Mouse (Mus musculus) heart, embryonic 16.5 days (tissue): Measurements from ENCODE around the gene Dpp6. TPM values are rescaled to one million over a fixed set of nuclear protein-coding genes. Genes with fewer than 3 reads are reported as not detected.

Source experiments
- ATAC-seq: fragments of 200-750 bp; cut with Nextera tagmentation; replicated peaks from 2 replicates; pipeline ENCODE4 v1.8.0; 2017; ENCODE audit warnings: moderate number of reproducible peaks; ENCODE audit not compliant: insufficient read depth, low FRiP score; ENCODE audit errors: extremely low read depth
- H3K27ac ChIP-seq: fragments of 300-500 bp; sonication (generic); 2 replicates; pipeline ENCODE4 v1.5.1; 2014; ENCODE audit warnings: mild to moderate bottlenecking, low read length, control low read depth, moderate library complexity
- H3K27me3 ChIP-seq: fragments of 300-500 bp; sonication (generic); 2 replicates; pipeline ENCODE4 v1.6.1; 2014; ENCODE audit warnings: low read length, mixed read lengths; ENCODE audit not compliant: control insufficient read depth, insufficient read depth
- H3K36me3 ChIP-seq: fragments of 300-500 bp; sonication (generic); 2 replicates; pipeline ENCODE4 v1.6.1; 2014; ENCODE audit not compliant: control insufficient read depth, insufficient read depth
- H3K4me1 ChIP-seq: fragments of 300-500 bp; sonication (generic); 2 replicates; pipeline ENCODE4 v1.6.1; 2014; ENCODE audit warnings: low read length, mixed read lengths; ENCODE audit not compliant: control insufficient read depth, insufficient read depth
- H3K4me2 ChIP-seq: fragments of 300-500 bp; sonication (generic); 2 replicates; pipeline ENCODE4 v1.6.1; 2014; ENCODE audit warnings: low read depth, mild to moderate bottlenecking, control low read depth, low read length
- H3K4me3 ChIP-seq: fragments of 300-500 bp; sonication (generic); 2 replicates; pipeline ENCODE4 v1.5.1; 2014; ENCODE audit warnings: mild to moderate bottlenecking, control low read depth, low read length
- H3K9ac ChIP-seq: fragments of 300-500 bp; sonication (generic); 2 replicates; pipeline ENCODE4 v1.6.1; 2014; ENCODE audit warnings: low read length, control low read depth
- H3K9me3 ChIP-seq: fragments of 300-500 bp; sonication (generic); replicated peaks from 2 replicates; pipeline ENCODE4 v1.6.1; 2016; ENCODE audit warnings: low read length; ENCODE audit not compliant: control insufficient read depth
- WGBS: fragments of 180-500 bp; shearing (Covaris S2); extraction: QIAGEN DNeasy Blood & Tissue Kit; methylation state at CpG from one replicate; pipeline ENCODE4 v1.1.7; 2014; 5-methylcytosine and 5-hydroxymethylcytosine counted together
- polyA plus RNA-seq: library from polyadenylated mRNA; unstranded; fragments of >200 nt; fragmentation: Nextera tagmentation; extraction: Ambion mirVana; gene quantifications from 2 replicates; pipeline ENCODE4 v1.2.1, GENCODE M21; 2015

The Dpp6 gene
- polyA plus RNA-seq, 1 experiment from 2014 or later: 0.91 TPM

DNA sequence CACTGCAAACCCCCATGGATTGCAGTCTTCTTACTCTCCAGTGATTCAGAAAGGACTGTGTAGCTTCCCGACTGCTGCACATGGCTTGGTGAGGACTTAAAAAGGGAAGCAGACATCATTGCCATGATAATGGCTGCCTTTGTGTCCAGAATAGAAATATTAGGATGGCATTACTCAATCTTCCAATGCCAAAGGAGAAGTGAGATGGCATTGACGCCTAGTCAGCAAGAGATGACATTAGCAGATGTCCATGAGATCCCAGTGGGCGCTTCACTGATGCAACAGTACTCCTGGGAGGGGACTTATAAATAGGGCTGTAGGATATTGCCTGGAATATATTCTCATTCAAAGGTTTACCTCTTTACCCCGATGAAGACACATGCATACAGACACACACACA lies 368.0 kb downstream of the Dpp6 start:
- ATAC-seq: no peak
- Histone ChIP-seq H3K27ac (no peak overlapping the region), H3K4me1 (no peaks in the 10 kb centered on the region), H3K4me3 (no peak overlapping the region), H3K9ac (no peak overlapping the region), H3K9me3 (no peaks in the 10 kb centered on the region), H3K4me2 (no peak overlapping the region), H3K36me3 (no peaks in the 10 kb centered on the region), H3K27me3 (no peaks in the 10 kb centered on the region)
- WGBS: 73% methylated on average over 4 of the region's 4 CpGs

DNA sequence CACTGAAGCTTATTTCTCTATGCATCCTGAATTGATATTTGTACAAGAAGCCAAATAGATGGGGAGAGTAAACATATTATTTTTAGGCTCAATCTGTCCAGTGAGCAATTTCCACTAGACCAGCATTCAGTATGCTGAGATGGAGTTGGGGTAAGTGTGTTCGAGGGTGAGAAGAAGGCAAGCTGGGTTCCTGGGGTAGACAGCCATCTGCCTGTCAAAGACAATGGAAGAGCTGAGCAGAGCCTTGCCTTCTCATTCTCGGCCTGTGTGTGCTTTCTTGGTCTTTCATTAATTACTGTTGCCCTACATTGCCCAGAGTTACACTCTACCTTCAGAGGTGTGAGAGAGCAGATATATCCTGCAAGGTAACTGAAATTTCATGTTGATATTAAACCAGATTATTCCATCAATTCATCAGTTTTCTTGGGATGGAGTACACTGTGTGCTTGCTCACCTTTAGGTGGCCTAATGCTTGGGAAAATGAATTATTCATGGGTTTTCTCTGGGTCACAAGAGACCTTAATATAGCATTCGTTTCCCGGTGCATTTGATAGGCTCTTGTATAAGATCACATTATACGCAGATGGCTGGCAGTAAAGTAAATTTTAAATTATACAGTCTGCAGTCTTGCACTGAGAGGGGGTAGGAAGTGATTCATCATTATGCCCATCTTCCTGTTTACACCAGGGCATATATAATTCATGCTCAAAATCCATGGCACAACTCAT lies 374.4 kb downstream of the Dpp6 start:
- no peak overlapping the region for H3K4me3 ChIP-seq
- no peak overlapping the region for H3K27ac ChIP-seq
- no peaks in the 10 kb centered on the region for H3K27me3 ChIP-seq
- 0 out of 2 replicates have a peak, but pooled peaks cover 3% of the 10 kb centered on the region for H3K9me3 ChIP-seq
- H3K36me3 ChIP-seq: no peaks in the 10 kb centered on the region
- H3K9ac ChIP-seq: no peak overlapping the region
- H3K4me2 ChIP-seq: no peak overlapping the region
- H3K4me1 ChIP-seq: no peaks in the 10 kb centered on the region
- WGBS: 78% methylated on average over 5 of the region's 5 CpGs
- ATAC-seq: no peak

DNA sequence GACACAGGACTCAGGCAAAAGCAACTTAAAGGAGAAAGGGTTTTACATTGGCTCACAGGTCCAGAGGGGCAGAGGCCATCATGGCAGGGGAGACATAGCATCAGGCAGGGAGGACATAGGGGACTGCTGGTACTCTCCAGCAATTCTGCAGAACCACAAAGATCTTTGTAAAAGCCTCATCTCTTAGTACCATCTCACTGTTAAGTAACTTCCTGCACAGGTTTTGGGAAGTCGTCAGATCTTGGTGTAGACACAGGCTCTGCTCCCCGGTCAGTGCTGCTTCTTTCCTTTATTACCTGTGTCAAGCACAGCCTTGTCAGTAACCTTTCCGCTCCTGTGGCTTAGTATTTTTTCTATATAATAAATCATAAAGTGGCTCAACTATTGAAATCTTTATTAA lies 377.2 kb downstream of the Dpp6 start:
- no peak overlapping the region for H3K4me3 ChIP-seq
- 0 out of 2 replicates have a peak, but pooled peaks cover 3% of the 10 kb centered on the region for H3K9me3 ChIP-seq
- WGBS: 74% methylated on average over 3 of the region's 3 CpGs
- H3K9ac ChIP-seq: no peak overlapping the region
- no peaks in the 10 kb centered on the region for H3K36me3 ChIP-seq
- no peaks in the 10 kb centered on the region for H3K4me1 ChIP-seq
- ATAC-seq: no peak
- no peaks in the 10 kb centered on the region for H3K27me3 ChIP-seq
- no peak overlapping the region for H3K27ac ChIP-seq
- H3K4me2 ChIP-seq: no peak overlapping the region

DNA sequence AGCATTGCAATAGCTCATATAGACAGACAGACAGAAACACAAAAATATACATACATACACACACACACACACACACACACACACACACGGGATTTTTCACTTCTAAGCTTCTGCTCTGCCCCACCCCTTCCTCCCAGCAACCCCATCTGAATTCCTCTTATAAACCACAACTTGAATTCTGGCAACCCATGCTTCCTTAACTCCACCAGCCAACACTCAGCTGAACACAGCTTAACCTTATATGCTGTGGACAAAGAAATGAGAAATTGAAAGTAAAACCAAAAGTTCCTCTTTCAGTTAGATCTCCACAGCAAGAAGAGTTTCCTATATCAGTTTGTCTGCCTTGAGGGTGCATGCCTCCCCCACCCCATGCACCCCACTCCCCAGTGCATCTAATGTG lies 378.0 kb downstream of the Dpp6 start:
- Histone ChIP-seq H3K27ac (no peak overlapping the region), H3K4me3 (no peak overlapping the region), H3K9me3 (0 out of 2 replicates have a peak, but pooled peaks cover 3% of the 10 kb centered on the region), H3K9ac (no peak overlapping the region), H3K27me3 (no peaks in the 10 kb centered on the region), H3K4me2 (no peak overlapping the region), H3K36me3 (no peaks in the 10 kb centered on the region), H3K4me1 (no peaks in the 10 kb centered on the region)
- 53% methylated on average over 1 of the region's 1 CpGs for WGBS
- no peak; the same call in 1 of the 2 replicates for ATAC-seq

DNA sequence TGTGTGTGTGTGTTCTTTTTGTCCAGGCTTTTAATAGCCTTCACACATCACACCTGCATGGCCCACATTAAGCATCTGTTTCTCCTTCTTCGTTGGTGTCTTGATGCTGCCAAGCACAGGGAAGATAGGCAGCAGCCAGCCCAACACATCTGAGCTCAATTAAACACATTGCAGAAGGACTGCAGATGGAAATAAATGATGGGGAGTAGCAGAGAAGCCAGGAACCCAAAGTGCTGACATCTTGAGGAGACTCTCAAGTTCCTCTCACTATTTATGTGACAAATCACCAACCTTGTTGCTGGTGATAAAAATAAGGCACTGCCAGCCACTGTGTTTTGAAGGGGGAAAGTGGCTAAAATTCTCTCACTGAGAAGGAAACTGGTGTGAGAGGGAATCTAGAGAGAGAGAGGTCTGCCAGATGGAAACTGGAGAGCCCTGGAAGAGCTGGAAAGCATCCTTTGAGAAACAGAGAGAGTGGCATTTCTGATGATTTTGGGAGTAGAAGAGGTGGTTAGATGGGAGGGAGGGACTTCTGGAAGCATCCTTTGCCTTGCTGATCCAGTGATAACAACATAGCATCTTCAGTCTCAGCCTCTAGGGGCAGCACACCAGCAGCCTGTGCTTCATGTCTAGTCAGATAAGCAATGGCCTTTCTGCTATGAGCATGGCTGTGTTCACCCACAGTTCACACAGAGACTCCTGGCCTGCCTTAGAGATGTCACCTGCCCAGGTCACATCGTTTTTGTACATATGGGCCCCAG lies 383.8 kb downstream of the Dpp6 start:
- ATAC-seq: no peak
- 32% methylated on average over 2 of the region's 2 CpGs for WGBS
- H3K4me2 ChIP-seq: no peak overlapping the region
- H3K27ac ChIP-seq: no peak overlapping the region
- H3K27me3 ChIP-seq: no peaks in the 10 kb centered on the region
- no peaks in the 10 kb centered on the region for H3K9me3 ChIP-seq
- no peaks in the 10 kb centered on the region for H3K36me3 ChIP-seq
- H3K4me1 ChIP-seq: no peaks in the 10 kb centered on the region
- H3K4me3 ChIP-seq: no peak overlapping the region
- no peak overlapping the region for H3K9ac ChIP-seq

DNA sequence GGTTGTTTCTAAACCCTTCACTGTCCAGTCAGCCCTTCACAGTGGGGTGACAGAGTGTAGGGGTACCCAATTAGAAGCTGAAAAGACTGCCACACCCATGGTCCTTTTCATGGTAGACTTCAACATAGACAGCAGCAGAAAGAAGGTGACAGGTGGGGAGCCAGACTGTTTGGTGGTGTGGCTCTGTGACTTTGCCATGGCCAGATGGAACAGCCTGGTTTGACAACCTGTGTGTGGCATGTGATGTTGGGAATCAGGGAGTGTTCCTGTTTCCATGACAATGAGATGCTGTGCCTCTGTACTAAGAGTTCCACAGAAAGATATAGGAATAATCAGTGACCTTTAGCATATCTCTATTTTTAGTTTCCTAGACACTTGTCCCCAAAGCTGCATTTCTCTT lies 386.1 kb downstream of the Dpp6 start:
- H3K9me3 ChIP-seq: no peaks in the 10 kb centered on the region
- H3K4me3 ChIP-seq: no peak overlapping the region
- ATAC-seq: no peak
- no peaks in the 10 kb centered on the region for H3K4me1 ChIP-seq
- no peak overlapping the region for H3K4me2 ChIP-seq
- H3K27me3 ChIP-seq: no peaks in the 10 kb centered on the region
- H3K9ac ChIP-seq: no peak overlapping the region
- H3K27ac ChIP-seq: no peak overlapping the region
- H3K36me3 ChIP-seq: no peaks in the 10 kb centered on the region

DNA sequence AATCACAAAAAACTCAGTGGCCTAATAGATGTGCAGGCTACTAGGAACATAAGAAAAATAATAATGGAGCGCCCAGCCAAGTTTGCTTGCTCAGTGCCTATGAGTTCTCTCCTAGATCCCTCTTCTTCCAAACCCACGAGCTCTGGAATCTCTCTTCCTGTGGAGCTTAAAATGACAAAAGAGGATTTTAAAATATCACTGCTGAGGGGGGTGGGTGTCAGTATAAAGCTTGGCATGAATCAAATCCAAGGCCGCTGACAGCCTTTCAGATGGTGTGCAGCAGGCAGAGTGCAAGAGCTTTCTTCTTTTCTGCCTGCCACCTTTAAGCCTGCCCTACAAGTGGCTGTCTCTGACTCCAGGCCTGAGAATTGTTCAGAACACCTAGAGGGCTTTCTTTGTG lies 387.7 kb downstream of the Dpp6 start:
- Histone ChIP-seq H3K4me2 (no peak overlapping the region), H3K4me1 (no peaks in the 10 kb centered on the region), H3K4me3 (no peak overlapping the region), H3K9me3 (no peaks in the 10 kb centered on the region), H3K36me3 (no peaks in the 10 kb centered on the region), H3K27me3 (no peaks in the 10 kb centered on the region), H3K9ac (no peak overlapping the region), H3K27ac (no peak overlapping the region)
- 61% methylated on average over 3 of the region's 3 CpGs for WGBS
- no peak for ATAC-seq

DNA sequence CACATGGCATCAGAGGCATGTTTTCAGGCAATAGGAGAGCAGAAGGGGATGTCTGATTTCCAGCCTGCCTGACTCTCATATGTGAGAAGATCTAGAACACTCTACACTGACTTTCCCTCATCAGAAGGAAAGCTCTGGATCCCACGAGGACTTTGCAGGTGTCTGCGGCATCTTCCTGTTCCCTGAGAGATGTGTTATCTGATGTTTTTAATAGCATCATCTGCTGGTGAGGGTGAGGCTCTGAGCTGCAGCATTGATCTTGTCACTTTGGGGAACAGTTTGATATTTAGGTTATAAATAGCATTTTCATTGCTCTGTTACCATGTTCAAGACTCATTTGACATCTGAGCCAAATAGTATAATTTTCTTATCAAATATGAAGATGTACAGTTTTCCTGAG lies 388.8 kb downstream of the Dpp6 start:
- Histone ChIP-seq H3K4me3 (no peak overlapping the region), H3K36me3 (no peaks in the 10 kb centered on the region), H3K9ac (no peak overlapping the region), H3K27me3 (no peaks in the 10 kb centered on the region), H3K4me2 (no peak overlapping the region), H3K4me1 (no peaks in the 10 kb centered on the region), H3K27ac (no peak overlapping the region), H3K9me3 (no peaks in the 10 kb centered on the region)
- no peak for ATAC-seq
- WGBS: 59% methylated on average over 2 of the region's 2 CpGs

DNA sequence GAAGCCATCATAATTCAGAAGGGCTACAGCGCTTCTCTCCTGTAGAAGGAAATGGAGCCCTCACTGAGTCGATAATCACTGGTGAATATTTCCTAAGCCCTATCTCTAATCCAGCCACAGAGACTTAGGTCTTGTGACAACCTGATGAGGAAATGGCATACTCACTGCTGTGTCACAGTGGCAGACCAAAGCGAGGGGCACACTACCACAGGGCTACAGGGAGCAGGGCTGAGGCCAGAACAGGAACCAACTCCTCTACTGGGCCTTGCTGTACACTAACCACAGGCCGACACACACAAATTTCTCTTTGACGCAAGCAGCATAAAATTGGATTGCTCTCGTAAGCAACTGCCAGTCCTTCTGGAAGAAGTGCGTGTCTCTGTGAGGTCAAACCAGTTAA lies 389.2 kb downstream of the Dpp6 start:
- H3K9ac ChIP-seq: no peak overlapping the region
- no peak for ATAC-seq
- 81% methylated on average over 7 of the region's 7 CpGs for WGBS
- no peaks in the 10 kb centered on the region for H3K27me3 ChIP-seq
- H3K4me2 ChIP-seq: no peak overlapping the region
- H3K27ac ChIP-seq: no peak overlapping the region
- no peaks in the 10 kb centered on the region for H3K36me3 ChIP-seq
- no peak overlapping the region for H3K4me3 ChIP-seq
- H3K9me3 ChIP-seq: no peaks in the 10 kb centered on the region
- H3K4me1 ChIP-seq: no peaks in the 10 kb centered on the region
